Mouse (Mus musculus): ENCODE measurements around the gene Caml. TPM values are rescaled to one million over a fixed set of nuclear protein-coding genes. Genes with fewer than 3 reads are reported as not detected.

Caml gene
- total and polyA plus RNA-seq, 3 experiments, result 29.9 to 49.9 (median 38.2) TPM

GRCm38 (mm10) chr13:55599566-55600540 is 23.0 kb upstream of the Caml start, which contains the start of gene B4galt7:
TSS of gene B4galt7 (plus strand) at chr13:55599896.
- no peaks in the 10 kb centered on the region for H3K9me3 ChIP-seq (replicated peaks; ENCODE audit: low read length)
- TF ChIP-seq NELFE (IDR thresholded peaks at IDR 0.05; ENCODE audit: low read depth, low read length) (peak; percentile 62; the same call in 1 of the 2 replicates), UBTF (IDR thresholded peaks at IDR 0.05; ENCODE audit: low read depth, low read length) (peak; percentile 69; the same call in 1 of the 2 replicates), PAX5 (IDR thresholded peaks at IDR 0.05; ENCODE audit: low read length) (no peak), GABPA (IDR thresholded peaks at IDR 0.05; ENCODE audit: insufficient replicate concordance, low read depth, low read length) (peak; percentile 55; the same call in 1 of the 2 replicates), CTCF (conservative IDR thresholded peaks at IDR 0.05 in 1 of 2, IDR thresholded peaks at IDR 0.05 in 1 of 2; ENCODE audit: low read depth in 2 of 2, low read length in 2 of 2) (no peak), TCF12 (IDR thresholded peaks at IDR 0.05; ENCODE audit: low read depth, low read length) (peak; percentile 88), HCFC1 (IDR thresholded peaks at IDR 0.05; ENCODE audit: low read depth, low read length) (peak; percentile 97), BHLHE40 (IDR thresholded peaks at IDR 0.05; ENCODE audit: low read depth, low read length) (no peak), NRF1 (IDR thresholded peaks at IDR 0.05; ENCODE audit: low read depth, low read length) (peak; percentile 55), SMC3 (IDR thresholded peaks at IDR 0.05; ENCODE audit: low read depth, low read length) (no peak), RAD21 (IDR thresholded peaks at IDR 0.05; ENCODE audit: low read depth, low read length) (no peak), ZKSCAN1 (IDR thresholded peaks at IDR 0.05; ENCODE audit: borderline replicate concordance, low read depth, low read length) (no peak), E2F4 (IDR thresholded peaks at IDR 0.05; ENCODE audit: insufficient replicate concordance, low read depth, low read length) (no peak), KAT2A (IDR thresholded peaks at IDR 0.05; ENCODE audit: insufficient replicate concordance, low read length) (peak; percentile 90; the same call in 1 of the 2 replicates), ZNF384 (IDR thresholded peaks at IDR 0.05; ENCODE audit: low read depth, low read length) (0 out of 2 replicates have a peak, but pooled peaks have one; percentile 30), JUND (conservative IDR thresholded peaks at IDR 0.05; ENCODE audit: low read depth, low read length) (no peak), SIN3A (IDR thresholded peaks at IDR 0.05; ENCODE audit: low read length) (peak; percentile 92), POLR2AphosphoS2 (IDR thresholded peaks at IDR 0.05; ENCODE audit: low read depth, low read length) (no peak), JUN (IDR thresholded peaks at IDR 0.05; ENCODE audit: insufficient read depth, low read depth, low read length) (no peak), MEF2A (IDR thresholded peaks at IDR 0.05; ENCODE audit: borderline replicate concordance, low read depth, low read length) (peak; percentile 73; the same call in 1 of the 2 replicates), IRF4 (IDR thresholded peaks at IDR 0.05; ENCODE audit: low read depth, low read length) (peak; percentile 79), ELF1 (IDR thresholded peaks at IDR 0.05; ENCODE audit: low read depth, low read length) (peak; percentile 79), POLR2A (IDR thresholded peaks at IDR 0.05; ENCODE audit: low read depth, low read length) (peak; percentile 64), ZMIZ1 (IDR thresholded peaks at IDR 0.05; ENCODE audit: low read depth, low read length) (no peak), CHD2 (IDR thresholded peaks at IDR 0.05; ENCODE audit: low read length) (peak; percentile 74), USF1 (IDR thresholded peaks at IDR 0.05; ENCODE audit: low read depth, low read length) (no peak), MAZ (IDR thresholded peaks at IDR 0.05; ENCODE audit: low read depth, low read length) (peak; percentile 91), CHD1 (IDR thresholded peaks at IDR 0.05; ENCODE audit: low read depth, low read length) (no peak), MXI1 (IDR thresholded peaks at IDR 0.05; ENCODE audit: low read depth, low read length) (peak; percentile 95), MAX (IDR thresholded peaks at IDR 0.05; ENCODE audit: low read length) (peak; percentile 20; the same call in 1 of the 2 replicates), USF2 (conservative IDR thresholded peaks at IDR 0.05; ENCODE audit: low read depth, low read length) (no peak), ETS1 (conservative IDR thresholded peaks at IDR 0.05; ENCODE audit: low read depth, low read length) (no peak), TBP (conservative IDR thresholded peaks at IDR 0.05; ENCODE audit: low read depth, low read length) (no peak), MYC (IDR thresholded peaks at IDR 0.05; ENCODE audit: low read depth, low read length) (no peak), RCOR1 (conservative IDR thresholded peaks at IDR 0.05; ENCODE audit: low read depth, low read length) (peak; percentile 61)
- H3K27me3 ChIP-seq (replicated peaks), result no peaks in the 10 kb centered on the region
- peak within 1 kb of the TSS; percentile 3; the same call in 1 of the 2 replicates for H3K27ac ChIP-seq (ENCODE audit: insufficient read depth, low read depth)
- in situ Hi-C loops (cut with MboI; ENCODE audit: low pct_ligation_motif_present, low pct_unique_long_range_greater_than_20kb, low sequenced_read_pairs), result loop anchor here (10.0 kb wide), 1 partner anchor 125 kb away; the partner anchor contains the start of gene Pcbd2
- H3K9ac ChIP-seq (ENCODE audit: insufficient read depth, low read depth), result peak within 1 kb of the TSS; percentile 55
- peaks cover 3 to 25% of the 10 kb centered on the region in 2 experiments; a peak in 2 of 4 replicates for H3K4me1 ChIP-seq (ENCODE audit: control insufficient read depth in 1 of 2, insufficient read depth in 2 of 2)
- DNase-seq (ENCODE audit: extremely low read depth), result peak; percentile 75
- dilution Hi-C loops (cut with MboI; ENCODE audit: extremely low pct_ligation_motif_present, extremely low pct_unique_long_range_greater_than_20kb, low sequenced_read_pairs), result no loop called here
- H3K79me2 ChIP-seq (replicated peaks; ENCODE audit: control insufficient read depth, extremely low read depth, insufficient read depth, poor library complexity, severe bottlenecking), result peaks cover 6% of the 10 kb centered on the region
- H3K4me2 ChIP-seq (ENCODE audit: insufficient read depth, low read depth, poor library complexity, severe bottlenecking), result peak within 1 kb of the TSS; percentile 81
- H3K4me3 ChIP-seq (replicated peaks in 1 of 3; ENCODE audit: low read depth in 2 of 3, low read length in 2 of 3, poor library complexity in 1 of 3), result peak within 1 kb of the TSS; percentile 87 to 100 (median 89)
- peaks cover 37 to 61% of the 10 kb centered on the region in 2 experiments for H3K36me3 ChIP-seq (replicated peaks in 1 of 2; ENCODE audit: control insufficient read depth in 1 of 2, insufficient read depth in 1 of 2, low read length in 1 of 2)
